Mouse (Mus musculus): ENCODE measurements around the gene Ager. TPM values are rescaled to one million over a fixed set of nuclear protein-coding genes. Genes with fewer than 3 reads are reported as not detected.

Ager gene
- polyA plus RNA-seq, 1 experiment from 2014 or later: 3.2 TPM

GRCm38 (mm10) chr17:34601796-34602195 is 4.1 kb downstream of the Ager start:
- Histone ChIP-seq H3K4me2 (no peak overlapping the region; the same call in 1 of the 2 replicates), H3K4me3 (ENCODE audit: low read depth, low read length) (no peak overlapping the region), H3K36me3 (ENCODE audit: control insufficient read depth, insufficient read depth, low read length) (peaks cover 6% of the 10 kb centered on the region), H3K27me3 (ENCODE audit: control insufficient read depth, insufficient read depth, low read length) (no peaks in the 10 kb centered on the region), H3K27ac (ENCODE audit: low read depth, low read length) (no peak overlapping the region), H3K4me1 (ENCODE audit: control insufficient read depth, insufficient read depth, low read length) (peaks cover 39% of the 10 kb centered on the region), H3K9ac (ENCODE audit: low read depth, low read length) (no peak overlapping the region), H3K9me3 (replicated peaks; ENCODE audit: control insufficient read depth, low read length) (no peaks in the 10 kb centered on the region)
- ATAC-seq (replicated peaks; ENCODE audit: insufficient number of reproducible peaks, low FRiP score, low TSS enrichment): no peak
- 82% methylated on average over 12 of the region's 12 CpGs for WGBS (ENCODE audit: insufficient replicate concordance)

- Histone ChIP-seq H3K9ac (ENCODE audit: low read depth, low read length) (peak within 1 kb of the TSS; percentile 86), H3K36me3 (ENCODE audit: control insufficient read depth, insufficient read depth, low read length) (peaks cover 6% of the 10 kb centered on the region), H3K4me1 (ENCODE audit: control insufficient read depth, insufficient read depth, low read length) (peaks cover 34% of the 10 kb centered on the region), H3K4me3 (ENCODE audit: low read depth, low read length) (peak within 1 kb of the TSS; percentile 99), H3K27me3 (ENCODE audit: control insufficient read depth, insufficient read depth, low read length) (no peaks in the 10 kb centered on the region), H3K9me3 (replicated peaks; ENCODE audit: control insufficient read depth, low read length) (no peaks in the 10 kb centered on the region), H3K4me2 (peak within 1 kb of the TSS; percentile 99), H3K27ac (ENCODE audit: low read depth, low read length) (peak within 1 kb of the TSS; percentile 91)
- WGBS (ENCODE audit: insufficient replicate concordance): under 1% methylated on average over 29 of the region's 30 CpGs
- ATAC-seq (replicated peaks; ENCODE audit: insufficient number of reproducible peaks, low FRiP score, low TSS enrichment): peak; percentile 90
Observed at GRCm38 (mm10) chr17:34603375-34604060, 5.9 kb downstream of the Ager start, which contains the start of gene Rnf5. Gene Rnf5 (minus strand): TSS chr17:34603690.

- Histone ChIP-seq H3K27ac (ENCODE audit: low read depth, low read length) (peak within 1 kb of the TSS; percentile 91), H3K36me3 (ENCODE audit: control insufficient read depth, insufficient read depth, low read length) (peaks cover 6% of the 10 kb centered on the region), H3K4me2 (peak within 1 kb of the TSS; percentile 99), H3K9me3 (replicated peaks; ENCODE audit: control insufficient read depth, low read length) (no peaks in the 10 kb centered on the region), H3K27me3 (ENCODE audit: control insufficient read depth, insufficient read depth, low read length) (no peaks in the 10 kb centered on the region), H3K9ac (ENCODE audit: low read depth, low read length) (peak within 1 kb of the TSS; percentile 86), H3K4me3 (ENCODE audit: low read depth, low read length) (peak within 1 kb of the TSS; percentile 99), H3K4me1 (ENCODE audit: control insufficient read depth, insufficient read depth, low read length) (peaks cover 38% of the 10 kb centered on the region)
- peak; percentile 87 for ATAC-seq (replicated peaks; ENCODE audit: insufficient number of reproducible peaks, low FRiP score, low TSS enrichment)
- WGBS (ENCODE audit: insufficient replicate concordance): 0% methylated on average over 33 of the region's 35 CpGs
Observed at GRCm38 (mm10) chr17:34604061-34604508, 6.4 kb downstream of the Ager start, which contains the start of gene Agpat1. Gene Agpat1 (plus strand): TSS chr17:34604262.

GRCm38 (mm10) chr17:34604511-34605237 is 7.0 kb downstream of the Ager start:
- Histone ChIP-seq H3K27me3 (ENCODE audit: control insufficient read depth, insufficient read depth, low read length) (no peaks in the 10 kb centered on the region), H3K4me2 (peak overlapping the region; percentile 99), H3K4me1 (ENCODE audit: control insufficient read depth, insufficient read depth, low read length) (peaks cover 35% of the 10 kb centered on the region), H3K27ac (ENCODE audit: low read depth, low read length) (peak overlapping the region; percentile 91), H3K36me3 (ENCODE audit: control insufficient read depth, insufficient read depth, low read length) (peaks cover 6% of the 10 kb centered on the region), H3K9ac (ENCODE audit: low read depth, low read length) (peak overlapping the region; percentile 74), H3K9me3 (replicated peaks; ENCODE audit: control insufficient read depth, low read length) (no peaks in the 10 kb centered on the region), H3K4me3 (ENCODE audit: low read depth, low read length) (peak overlapping the region; percentile 99)
- WGBS (ENCODE audit: insufficient replicate concordance): 16% methylated on average over 24 of the region's 24 CpGs
- ATAC-seq (replicated peaks; ENCODE audit: insufficient number of reproducible peaks, low FRiP score, low TSS enrichment): no peak

GRCm38 (mm10) chr17:34605609-34606008 is 7.9 kb downstream of the Ager start:
- ATAC-seq (replicated peaks; ENCODE audit: insufficient number of reproducible peaks, low FRiP score, low TSS enrichment): peak; percentile 55
- Histone ChIP-seq H3K27me3 (ENCODE audit: control insufficient read depth, insufficient read depth, low read length) (no peaks in the 10 kb centered on the region), H3K4me2 (peak overlapping the region; percentile 99), H3K27ac (ENCODE audit: low read depth, low read length) (peak overlapping the region; percentile 91), H3K4me3 (ENCODE audit: low read depth, low read length) (peak overlapping the region; percentile 99), H3K9me3 (replicated peaks; ENCODE audit: control insufficient read depth, low read length) (no peaks in the 10 kb centered on the region), H3K9ac (ENCODE audit: low read depth, low read length) (peak overlapping the region; percentile 91), H3K4me1 (ENCODE audit: control insufficient read depth, insufficient read depth, low read length) (peaks cover 35% of the 10 kb centered on the region), H3K36me3 (ENCODE audit: control insufficient read depth, insufficient read depth, low read length) (no peaks in the 10 kb centered on the region; the same call in 1 of the 2 replicates)
- 1% methylated on average over 26 of the region's 30 CpGs for WGBS (ENCODE audit: insufficient replicate concordance)

- H3K4me3 ChIP-seq (ENCODE audit: low read depth, low read length): peak overlapping the region; percentile 99
- peak overlapping the region; percentile 91 for H3K9ac ChIP-seq (ENCODE audit: low read depth, low read length)
- no peak for ATAC-seq (replicated peaks; ENCODE audit: insufficient number of reproducible peaks, low FRiP score, low TSS enrichment)
- 15% methylated on average over 32 of the region's 32 CpGs for WGBS (ENCODE audit: insufficient replicate concordance)
- peak overlapping the region; percentile 91 for H3K27ac ChIP-seq (ENCODE audit: low read depth, low read length)
- peaks cover 4% of the 10 kb centered on the region for H3K36me3 ChIP-seq (ENCODE audit: control insufficient read depth, insufficient read depth, low read length)
- H3K4me2 ChIP-seq: peak overlapping the region; percentile 99
- H3K9me3 ChIP-seq (replicated peaks; ENCODE audit: control insufficient read depth, low read length): no peaks in the 10 kb centered on the region
- no peaks in the 10 kb centered on the region for H3K27me3 ChIP-seq (ENCODE audit: control insufficient read depth, insufficient read depth, low read length)
- peaks cover 35% of the 10 kb centered on the region for H3K4me1 ChIP-seq (ENCODE audit: control insufficient read depth, insufficient read depth, low read length)
Observed at GRCm38 (mm10) chr17:34606186-34607039, 8.8 kb downstream of the Ager start.

- Histone ChIP-seq H3K9me3 (replicated peaks; ENCODE audit: control insufficient read depth, low read length) (no peaks in the 10 kb centered on the region), H3K36me3 (ENCODE audit: control insufficient read depth, insufficient read depth, low read length) (peaks cover 11% of the 10 kb centered on the region), H3K4me1 (ENCODE audit: control insufficient read depth, insufficient read depth, low read length) (peaks cover 27% of the 10 kb centered on the region), H3K27ac (ENCODE audit: low read depth, low read length) (no peak overlapping the region), H3K9ac (ENCODE audit: low read depth, low read length) (no peak overlapping the region), H3K27me3 (ENCODE audit: control insufficient read depth, insufficient read depth, low read length) (no peaks in the 10 kb centered on the region), H3K4me2 (no peak overlapping the region), H3K4me3 (ENCODE audit: low read depth, low read length) (no peak overlapping the region)
- ATAC-seq (replicated peaks; ENCODE audit: insufficient number of reproducible peaks, low FRiP score, low TSS enrichment): no peak
- WGBS (ENCODE audit: insufficient replicate concordance): 87% methylated on average over 7 of the region's 7 CpGs
Observed at GRCm38 (mm10) chr17:34607997-34608396, 10.3 kb downstream of the Ager start.

- Histone ChIP-seq H3K9ac (ENCODE audit: low read depth, low read length) (no peak overlapping the region), H3K4me1 (ENCODE audit: control insufficient read depth, insufficient read depth, low read length) (peaks cover 17% of the 10 kb centered on the region), H3K27me3 (ENCODE audit: control insufficient read depth, insufficient read depth, low read length) (no peaks in the 10 kb centered on the region), H3K4me2 (no peak overlapping the region), H3K27ac (ENCODE audit: low read depth, low read length) (no peak overlapping the region), H3K4me3 (ENCODE audit: low read depth, low read length) (no peak overlapping the region), H3K9me3 (replicated peaks; ENCODE audit: control insufficient read depth, low read length) (no peaks in the 10 kb centered on the region), H3K36me3 (ENCODE audit: control insufficient read depth, insufficient read depth, low read length) (peaks cover 13% of the 10 kb centered on the region)
- 92% methylated on average over 8 of the region's 8 CpGs for WGBS (ENCODE audit: insufficient replicate concordance)
- no peak for ATAC-seq (replicated peaks; ENCODE audit: insufficient number of reproducible peaks, low FRiP score, low TSS enrichment)
Observed at GRCm38 (mm10) chr17:34611050-34611449, 13.4 kb downstream of the Ager start.

Measured in heart, embryonic 11.5 days (tissue).